Mouse (Mus musculus): ENCODE results near the gene Grm4.

Grm4 gene

DNA sequence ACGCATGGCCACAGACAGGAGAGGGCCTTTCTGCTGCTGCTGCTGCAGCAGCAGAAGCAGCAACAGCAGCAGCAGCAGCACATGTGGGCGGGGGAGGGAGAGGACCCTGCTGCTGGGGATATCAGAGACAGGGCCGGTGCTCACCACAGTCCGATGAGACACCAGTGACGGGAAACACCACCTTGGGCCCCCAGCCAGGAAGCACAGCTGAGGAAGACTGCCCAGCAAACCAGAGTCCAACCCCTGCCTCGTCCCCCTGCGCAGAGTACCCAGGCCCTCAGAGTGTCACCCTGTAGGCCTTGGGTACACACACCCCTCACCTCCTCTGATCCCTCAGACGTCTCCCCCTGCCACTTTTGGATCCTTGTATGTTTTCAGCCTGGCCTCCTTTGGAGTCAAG, 35.3 kb downstream of the Grm4 start:
- DNase-seq: no peak

GRCm38 (mm10) chr17:27483571-27483970, 37.6 kb downstream of the Grm4 start:
- DNase-seq: no peak

- DNase-seq: no peak
Observed at GRCm38 (mm10) chr17:27480143-27481103, 40.8 kb downstream of the Grm4 start.

GRCm38 (mm10) chr17:27475650-27476049, 45.6 kb downstream of the Grm4 start:
- DNase-seq: no peak

DNA sequence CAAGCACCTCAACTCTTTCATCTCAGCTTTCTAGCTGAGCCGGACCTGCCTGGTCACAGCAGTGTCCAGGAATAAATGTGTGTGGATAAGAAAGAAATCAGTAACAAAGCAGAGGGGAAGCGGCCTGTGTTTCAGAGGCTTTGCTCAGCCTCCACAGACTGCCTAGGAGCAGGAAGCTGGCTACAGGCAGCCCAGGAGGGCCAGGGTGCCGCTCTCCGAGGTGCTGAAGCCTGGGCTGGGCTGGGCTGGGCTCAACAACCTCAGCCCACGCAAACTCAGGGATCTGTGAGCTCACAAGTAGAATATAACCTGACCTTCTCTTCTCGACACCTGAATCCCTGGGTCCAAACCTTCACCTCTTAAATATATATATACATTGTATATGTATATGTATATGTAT, 54.6 kb downstream of the Grm4 start:
- peak in 1 of 2 experiments; percentile 5 for DNase-seq

DNA sequence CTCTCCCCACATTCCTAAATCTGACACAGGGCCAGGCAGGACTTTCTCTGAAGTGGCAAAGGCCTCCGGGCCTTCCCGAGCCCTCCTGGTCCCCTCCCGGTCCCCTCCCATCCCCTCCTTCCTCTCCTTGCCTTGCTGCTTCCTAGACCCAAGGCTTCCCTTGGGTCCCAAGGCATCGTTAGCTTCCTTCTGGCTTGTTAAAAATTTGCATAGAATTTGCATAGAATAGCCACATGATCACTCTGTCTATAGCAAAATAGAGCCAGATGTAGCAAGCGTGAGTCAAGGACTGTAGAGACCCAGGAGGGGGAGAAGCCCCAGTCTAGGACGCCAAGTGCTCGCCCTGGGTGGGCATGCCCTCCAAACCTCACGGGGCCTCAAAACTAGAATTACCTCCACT, 55.3 kb downstream of the Grm4 start:
- DNase-seq: no peak

DNA sequence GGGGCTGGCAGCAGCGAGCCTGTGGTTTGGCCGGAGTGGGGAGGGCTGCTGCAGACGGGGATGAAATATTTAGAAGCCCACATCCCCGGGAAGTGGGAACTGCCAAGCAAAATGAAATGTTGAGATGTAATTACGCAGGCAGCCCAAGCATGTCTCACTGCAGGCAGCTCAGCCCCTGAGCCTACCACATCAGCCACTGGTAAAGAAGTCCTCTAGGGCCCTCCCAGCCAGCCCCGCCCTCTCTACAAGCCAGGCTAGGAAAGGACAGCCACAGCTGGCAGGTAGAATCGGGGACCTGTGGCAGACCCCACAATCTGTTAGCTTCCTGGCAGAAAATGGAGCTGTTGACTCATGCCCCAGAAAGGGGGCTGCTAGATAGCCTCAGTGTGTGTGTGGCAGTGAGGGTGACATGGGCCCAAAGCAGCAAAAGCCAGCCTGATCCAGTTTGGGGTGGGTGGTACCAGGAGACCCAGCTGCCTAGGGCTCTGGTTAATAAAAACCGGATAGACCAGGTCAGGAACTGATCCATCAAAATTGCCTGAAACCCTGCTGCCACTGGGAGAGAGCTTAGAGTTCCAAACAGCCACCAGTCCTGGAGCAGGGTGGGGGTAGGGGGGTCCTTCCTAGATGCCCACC, 56.8 kb downstream of the Grm4 start:
- DNase-seq: no peak

- DNase-seq: no peak
Observed at GRCm38 (mm10) chr17:27459979-27460378, 61.2 kb downstream of the Grm4 start.

DNA sequence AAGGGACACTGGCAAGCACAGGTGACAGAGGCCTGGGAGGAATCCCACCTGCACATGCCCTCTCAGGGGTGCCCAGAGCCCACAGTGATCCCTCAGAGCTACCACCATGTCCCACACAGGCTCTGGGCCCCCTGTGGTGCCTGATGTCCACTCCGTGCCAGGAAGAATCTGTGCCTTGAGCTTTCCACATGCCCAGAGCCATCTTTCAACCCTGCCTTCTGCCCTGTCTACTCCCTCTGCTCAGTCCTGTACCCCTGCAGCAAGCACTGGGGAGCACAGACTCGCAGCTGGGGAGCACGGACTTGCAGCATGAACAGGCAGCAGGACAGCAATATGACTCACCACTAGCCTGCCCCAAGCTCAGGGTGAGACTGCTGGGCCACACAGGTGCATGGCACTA, 62.0 kb downstream of the Grm4 start:
- DNase-seq: no peak

GRCm38 (mm10) chr17:27457863-27458494, 63.2 kb downstream of the Grm4 start:
- DNase-seq: no peak

- no peak for DNase-seq
Observed at GRCm38 (mm10) chr17:27457038-27457577, 64.1 kb downstream of the Grm4 start.

GRCm38 (mm10) chr17:27456364-27456763, 64.8 kb downstream of the Grm4 start:
- no peak for DNase-seq

DNA sequence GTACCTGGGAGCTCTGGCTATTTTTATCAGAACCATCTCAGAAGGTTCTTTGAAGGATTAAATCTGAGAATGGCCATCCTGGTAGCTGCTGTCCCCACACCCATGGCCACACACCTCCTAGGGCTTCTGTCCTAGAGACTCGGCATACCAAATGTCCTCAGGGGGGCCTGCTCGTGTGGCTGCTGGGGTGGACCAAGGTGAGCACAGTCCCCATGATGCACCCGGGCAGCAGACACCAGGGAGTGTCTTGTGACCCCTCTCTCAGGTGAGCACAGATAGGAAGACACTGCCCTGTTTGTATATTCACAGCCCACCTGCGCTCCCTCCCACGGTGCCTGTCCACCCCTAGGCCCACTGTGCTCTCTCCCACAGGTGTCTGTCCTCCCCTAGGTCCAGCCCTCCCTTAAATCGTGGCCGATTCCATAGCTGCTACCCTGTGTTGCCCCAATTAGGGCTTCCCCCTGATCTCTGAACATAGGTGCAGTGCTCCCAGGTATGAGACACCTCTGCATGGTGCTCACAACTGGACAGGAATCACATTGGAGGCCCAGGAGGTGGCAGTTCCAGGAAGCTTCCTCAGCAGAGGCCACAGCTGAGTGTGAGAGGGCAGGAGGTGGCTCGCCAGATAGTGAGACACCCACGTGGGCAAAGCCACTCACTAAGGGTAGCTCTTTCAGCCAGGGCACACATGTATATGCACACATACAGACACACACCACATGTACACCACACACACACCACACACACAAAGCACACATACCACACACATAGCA, 66.0 kb downstream of the Grm4 start:
- DNase-seq: no peak

GRCm38 (mm10) chr17:27454396-27454795, 66.8 kb downstream of the Grm4 start:
- DNase-seq: no peak

- no peak for DNase-seq
Observed at GRCm38 (mm10) chr17:27453045-27453444, 68.2 kb downstream of the Grm4 start.

DNA sequence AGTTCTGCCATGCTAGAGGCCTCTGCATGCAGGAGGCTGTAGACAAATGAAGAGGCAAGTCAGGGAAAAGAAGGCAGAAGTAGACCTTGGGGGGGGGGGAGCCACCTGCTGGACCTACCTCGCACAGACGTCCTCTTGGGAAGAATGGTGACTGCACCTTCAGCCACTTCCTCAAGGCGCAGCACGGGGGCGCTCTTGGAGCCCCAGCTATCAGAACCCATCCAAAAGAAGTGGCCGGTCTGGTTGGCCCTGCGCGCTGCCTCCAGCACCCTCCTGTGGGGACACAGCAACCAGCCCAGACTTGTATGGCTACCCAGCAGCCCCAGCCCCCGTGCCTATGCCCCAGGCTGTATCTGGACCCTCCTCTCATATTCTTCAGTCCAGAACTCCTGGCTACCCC, 69.4 kb downstream of the Grm4 start:
- DNase-seq: no peak

- DNase-seq: no peak
Observed at GRCm38 (mm10) chr17:27451216-27451615, 70.0 kb downstream of the Grm4 start.

- DNase-seq: no peak
Observed at GRCm38 (mm10) chr17:27449757-27450330, 71.4 kb downstream of the Grm4 start.

DNA sequence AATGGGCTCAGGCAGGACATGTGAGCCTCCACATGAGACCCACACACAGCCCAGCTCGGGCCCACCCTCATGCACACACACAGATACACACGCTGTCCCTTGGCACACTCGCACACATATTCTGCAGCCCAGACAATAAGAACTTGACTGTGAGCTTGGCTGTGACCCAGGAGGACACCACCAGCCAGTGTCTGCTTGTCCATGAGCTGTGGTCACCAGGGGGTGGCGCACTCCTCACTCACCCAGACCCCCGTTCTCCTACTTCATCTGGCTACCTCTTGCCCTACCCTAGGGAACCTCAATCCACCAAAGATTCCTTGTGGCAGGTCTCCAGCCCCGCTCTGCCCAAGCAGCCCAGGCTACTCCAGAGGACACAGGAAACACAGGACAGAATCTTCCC, 72.5 kb downstream of the Grm4 start:
- DNase-seq: no peak

DNA sequence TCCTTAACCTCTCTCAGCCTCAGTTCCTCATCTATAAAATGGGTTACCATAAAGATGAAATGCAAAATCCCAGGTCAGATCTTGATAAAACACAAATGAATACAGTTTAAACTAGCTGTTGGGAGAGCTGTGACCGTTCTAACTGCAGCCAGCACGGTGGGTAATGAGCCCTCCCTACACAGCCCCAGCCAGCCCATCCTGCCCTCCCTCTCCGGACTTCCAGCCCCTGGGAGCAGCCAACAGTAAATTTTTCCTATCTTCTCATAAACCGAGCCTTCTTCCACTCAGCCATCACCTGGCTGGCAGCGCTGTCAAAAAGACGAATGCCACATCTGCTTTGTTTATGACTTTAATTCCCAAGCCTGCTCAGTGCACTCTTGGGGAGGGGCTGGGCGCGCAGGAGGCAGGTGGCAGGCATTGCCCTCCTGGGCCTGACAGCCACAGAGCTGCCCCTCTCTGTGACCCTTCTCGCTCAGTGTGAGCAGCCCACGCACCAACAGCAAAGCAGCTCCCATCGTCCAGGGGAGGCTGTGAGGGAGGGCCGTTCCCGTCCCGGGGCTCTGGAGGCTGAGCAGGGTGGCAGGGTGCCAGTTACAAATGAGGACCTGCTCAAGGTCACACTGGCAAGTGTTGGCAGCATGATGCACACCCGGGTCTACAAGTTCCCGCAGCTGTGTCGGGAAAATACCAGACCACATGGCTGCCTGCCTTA, 75.7 kb downstream of the Grm4 start:
- DNase-seq: no peak

DNA sequence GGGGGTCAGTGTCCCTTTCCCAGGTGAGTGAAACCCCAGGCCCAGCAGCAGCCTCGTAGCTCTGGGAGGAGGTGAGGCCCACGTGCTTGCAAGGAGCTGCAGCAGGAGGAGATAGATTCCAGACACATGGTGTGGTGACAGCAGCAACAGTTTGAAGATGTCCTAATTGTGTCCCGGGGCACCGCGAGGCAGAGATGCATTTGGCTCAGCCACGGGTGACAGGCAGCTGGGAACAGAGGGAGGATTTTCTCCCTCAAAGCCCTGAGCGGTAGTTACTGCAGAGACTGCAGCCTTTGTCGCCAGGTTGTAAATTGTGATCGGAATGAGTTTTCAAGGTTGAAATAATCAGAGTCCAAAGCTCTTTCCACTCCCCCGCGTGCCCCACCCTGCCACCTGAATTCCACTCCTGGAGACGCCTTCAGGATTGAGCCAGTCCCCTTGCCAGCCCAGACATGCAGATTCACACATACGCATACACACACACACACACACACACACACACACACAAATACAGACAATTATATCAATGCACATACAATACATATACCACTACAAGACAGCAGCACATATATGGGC, 78.6 kb downstream of the Grm4 start:
- no peak for DNase-seq
